Mouse (Mus musculus): Measurements from ENCODE around the gene Immp2l.

DNA sequence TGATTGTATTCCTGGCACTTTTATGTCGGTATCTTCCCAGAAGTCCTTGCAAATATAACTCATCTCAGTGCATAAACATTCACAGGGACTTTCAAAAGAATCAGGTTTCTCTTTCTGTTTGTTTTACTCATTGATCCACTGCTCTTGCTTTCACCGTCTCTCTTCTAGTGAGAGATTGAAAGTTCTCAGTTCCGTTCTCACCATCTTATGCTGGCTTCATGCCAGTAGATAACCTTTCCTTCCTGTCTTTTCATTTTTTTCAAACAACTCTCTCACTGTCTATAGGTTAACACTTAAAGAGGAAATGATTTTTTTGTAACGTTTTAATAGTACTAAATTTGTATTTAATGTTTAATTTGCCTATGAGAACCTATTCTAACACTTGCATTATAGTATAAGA lies 937.1 kb downstream of the Immp2l start:
- TF ChIP-seq CTCF (IDR thresholded peaks at IDR 0.05; ENCODE audit: low read depth, low read length) (no peak), GATA2 (IDR thresholded peaks at IDR 0.05; ENCODE audit: borderline replicate concordance, low read depth, low read length) (no peak), TAL1 (conservative IDR thresholded peaks at IDR 0.05; ENCODE audit: low read depth, low read length) (no peak)
